Mouse (Mus musculus): ENCODE results near the gene Tbl3. TPM values are rescaled to one million over a fixed set of nuclear protein-coding genes. Genes with fewer than 3 reads are reported as not detected.

The Tbl3 gene
- polyA plus RNA-seq, 1 experiment from 2014 or later = 94.5 TPM

Other genes starting within 250 kb of the Tbl3 start
- 29.9 and 36.7 TPM in 2 replicates for gene E4f1, start 237.3 kb downstream of the Tbl3 start, polyA plus RNA-seq (2015; fragmentation: Nextera tagmentation; extraction: Ambion mirVana)
- 49.9 and 53.3 TPM in 2 replicates for gene Pgp, start 237.3 kb downstream of the Tbl3 start, polyA plus RNA-seq (2015; fragmentation: Nextera tagmentation; extraction: Ambion mirVana)
- gene Bricd5, start 233.8 kb downstream of the Tbl3 start, polyA plus RNA-seq (2015; fragmentation: Nextera tagmentation; extraction: Ambion mirVana) = 0.39 and 0.58 TPM in 2 replicates
- gene Mlst8, start 228.6 kb downstream of the Tbl3 start, polyA plus RNA-seq (2015; fragmentation: Nextera tagmentation; extraction: Ambion mirVana) = 29.0 and 36.1 TPM in 2 replicates
- gene Caskin1, start 219.1 kb downstream of the Tbl3 start, polyA plus RNA-seq (2015; fragmentation: Nextera tagmentation; extraction: Ambion mirVana) = 1.8 and 2.3 TPM in 2 replicates
- 85.8 and 96.1 TPM in 2 replicates for gene Traf7, start 179.7 kb downstream of the Tbl3 start, polyA plus RNA-seq (2015; fragmentation: Nextera tagmentation; extraction: Ambion mirVana)
- 2.8 TPM in 2 replicates for gene Rab26, start 173.4 kb downstream of the Tbl3 start, polyA plus RNA-seq (2015; fragmentation: Nextera tagmentation; extraction: Ambion mirVana)
- gene Pkd1, start 157.8 kb downstream of the Tbl3 start, polyA plus RNA-seq (2015; fragmentation: Nextera tagmentation; extraction: Ambion mirVana) = 21.3 and 21.9 TPM in 2 replicates
- gene Tsc2, start 75.0 kb downstream of the Tbl3 start, polyA plus RNA-seq (2015; fragmentation: Nextera tagmentation; extraction: Ambion mirVana) = 60.8 and 71.0 TPM in 2 replicates
- gene Nthl1, start 75.0 kb downstream of the Tbl3 start, polyA plus RNA-seq (2015; fragmentation: Nextera tagmentation; extraction: Ambion mirVana) = 20.0 and 20.6 TPM in 2 replicates
- gene Slc9a3r2, start 57.3 kb downstream of the Tbl3 start, polyA plus RNA-seq (2015; fragmentation: Nextera tagmentation; extraction: Ambion mirVana) = 101 and 106 TPM in 2 replicates
- 0.35 and 0.43 TPM in 2 replicates for gene Npw, start 49.2 kb downstream of the Tbl3 start, polyA plus RNA-seq (2015; fragmentation: Nextera tagmentation; extraction: Ambion mirVana)
- gene Zfp598, start 38.0 kb downstream of the Tbl3 start, polyA plus RNA-seq (2015; fragmentation: Nextera tagmentation; extraction: Ambion mirVana) = 23.9 and 27.6 TPM in 2 replicates
- gene Syngr3, start 17.7 kb downstream of the Tbl3 start, polyA plus RNA-seq (2015; fragmentation: Nextera tagmentation; extraction: Ambion mirVana) = 2.4 and 4.6 TPM in 2 replicates
- gene Gfer, start 11.5 kb downstream of the Tbl3 start, polyA plus RNA-seq (2015; fragmentation: Nextera tagmentation; extraction: Ambion mirVana) = 45.6 and 49.5 TPM in 2 replicates
- 1.5 and 3.4 TPM in 2 replicates for gene Noxo1, start 11.4 kb downstream of the Tbl3 start, polyA plus RNA-seq (2015; fragmentation: Nextera tagmentation; extraction: Ambion mirVana)
- 0.18 TPM in 1 of 2 replicates, not detected in the other for gene Rnf151, start 10.4 kb upstream of the Tbl3 start, polyA plus RNA-seq (2015; fragmentation: Nextera tagmentation; extraction: Ambion mirVana)
- gene Rps2, start 10.5 kb upstream of the Tbl3 start, polyA plus RNA-seq (2015; fragmentation: Nextera tagmentation; extraction: Ambion mirVana) = 1,520 and 1,607 TPM in 2 replicates
- 237 and 238 TPM in 2 replicates for gene Ndufb10, start 16.8 kb upstream of the Tbl3 start, polyA plus RNA-seq (2015; fragmentation: Nextera tagmentation; extraction: Ambion mirVana)
- not detected in 2 replicates for gene Rpl3l, start 20.2 kb upstream of the Tbl3 start, polyA plus RNA-seq (2015; fragmentation: Nextera tagmentation; extraction: Ambion mirVana)
- gene Msrb1, start 29.0 kb upstream of the Tbl3 start, polyA plus RNA-seq (2015; fragmentation: Nextera tagmentation; extraction: Ambion mirVana) = 29.9 and 31.8 TPM in 2 replicates
- 26.0 and 28.4 TPM in 2 replicates for gene Hs3st6, start 45.3 kb upstream of the Tbl3 start, polyA plus RNA-seq (2015; fragmentation: Nextera tagmentation; extraction: Ambion mirVana)
- 0.13 TPM in 1 of 2 replicates, not detected in the other for gene Meiob, start 96.6 kb upstream of the Tbl3 start, polyA plus RNA-seq (2015; fragmentation: Nextera tagmentation; extraction: Ambion mirVana)
- 52.3 and 53.4 TPM in 2 replicates for gene Hagh, start 132.5 kb upstream of the Tbl3 start, polyA plus RNA-seq (2015; fragmentation: Nextera tagmentation; extraction: Ambion mirVana)
- 39.3 and 40.8 TPM in 2 replicates for gene Fahd1, start 142.7 kb upstream of the Tbl3 start, polyA plus RNA-seq (2015; fragmentation: Nextera tagmentation; extraction: Ambion mirVana)
- 1.7 and 2.1 TPM in 2 replicates for gene Igfals, start 158.3 kb upstream of the Tbl3 start, polyA plus RNA-seq (2015; fragmentation: Nextera tagmentation; extraction: Ambion mirVana)
- 54.2 and 57.8 TPM in 2 replicates for gene Nubp2, start 178.7 kb upstream of the Tbl3 start, polyA plus RNA-seq (2015; fragmentation: Nextera tagmentation; extraction: Ambion mirVana)
- 40.6 and 43.7 TPM in 2 replicates for gene Spsb3, start 179.0 kb upstream of the Tbl3 start, polyA plus RNA-seq (2015; fragmentation: Nextera tagmentation; extraction: Ambion mirVana)
- 31.5 and 33.1 TPM in 2 replicates for gene Eme2, start 187.4 kb upstream of the Tbl3 start, polyA plus RNA-seq (2015; fragmentation: Nextera tagmentation; extraction: Ambion mirVana)
- gene Mrps34, start 187.5 kb upstream of the Tbl3 start, polyA plus RNA-seq (2015; fragmentation: Nextera tagmentation; extraction: Ambion mirVana) = 94.0 and 105 TPM in 2 replicates
- 77.2 and 80.0 TPM in 2 replicates for gene Nme3, start 188.8 kb upstream of the Tbl3 start, polyA plus RNA-seq (2015; fragmentation: Nextera tagmentation; extraction: Ambion mirVana)
- 24.3 and 31.1 TPM in 2 replicates for gene Mapk8ip3, start 229.3 kb upstream of the Tbl3 start, polyA plus RNA-seq (2015; fragmentation: Nextera tagmentation; extraction: Ambion mirVana)